Mouse (Mus musculus) lung, adult 2 months (tissue): ENCODE data around the gene Eif4g1.

Experiments
- CTCF ChIP-seq: fragments of 200-500 bp; IDR thresholded peaks from 2 replicates; pipeline ENCODE4 v1.5.1; 2011; ENCODE audit warnings: mild to moderate bottlenecking, low read length, control low read depth; ENCODE audit not compliant: insufficient read depth
- POLR2A ChIP-seq: fragments of 200-500 bp; IDR thresholded peaks from 2 replicates; pipeline ENCODE4 v1.6.1; 2011; ENCODE audit warnings: low read depth, mild to moderate bottlenecking, control low read depth, low read length, borderline replicate concordance; ENCODE audit errors: extremely low read depth

- TF ChIP-seq CTCF, result no peak
- no peak for TF ChIP-seq POLR2A
These were observed 33.2 kb downstream of the Eif4g1 start for GRCm38 (mm10) chr16:20701316-20701715.
